Mouse (Mus musculus) hindbrain, embryonic 12.5 days (tissue): ENCODE data around the gene Eps8. TPM values are rescaled to one million over a fixed set of nuclear protein-coding genes. Genes with fewer than 3 reads are reported as not detected.
"Not testable (repeated sequence)": the region's sequence is repeated elsewhere in the genome, so short reads cannot be mapped to it uniquely, and the experiment has no call there.

Experiments used
- ATAC-seq: fragments of 200-750 bp; cut with Nextera tagmentation; 2 replicates; pipeline ENCODE4 v1.8.0; 2017; ENCODE audit warnings: moderate TSS enrichment; ENCODE audit not compliant: low FRiP score
- H3K27ac ChIP-seq: fragments of 300-500 bp; sonication (generic); 2 replicates; pipeline ENCODE4 v1.5.1; 2016; ENCODE audit warnings: mild to moderate bottlenecking
- H3K27me3 ChIP-seq: fragments of 300-500 bp; sonication (generic); 2 replicates; pipeline ENCODE4 v1.6.1; 2016; ENCODE audit warnings: mild to moderate bottlenecking
- H3K36me3 ChIP-seq: fragments of 300-500 bp; sonication (generic); 2 replicates; pipeline ENCODE4 v1.6.1; 2016; ENCODE audit warnings: mild to moderate bottlenecking
- H3K4me1 ChIP-seq: fragments of 300-500 bp; sonication (generic); 2 replicates; pipeline ENCODE4 v1.6.1; 2016
- H3K4me2 ChIP-seq: fragments of 300-500 bp; sonication (generic); replicated peaks from 2 replicates; pipeline ENCODE4 v1.6.1; 2016; ENCODE audit warnings: mild to moderate bottlenecking
- H3K4me3 ChIP-seq: fragments of 300-500 bp; sonication (generic); 2 replicates; pipeline ENCODE4 v1.5.1; 2016; ENCODE audit warnings: mild to moderate bottlenecking
- H3K9ac ChIP-seq: fragments of 300-500 bp; sonication (generic); 2 replicates; pipeline ENCODE4 v1.6.1; 2016; ENCODE audit warnings: mild to moderate bottlenecking, moderate library complexity
- H3K9me3 ChIP-seq: fragments of 300-500 bp; sonication (generic); replicated peaks from 2 replicates; pipeline ENCODE4 v1.6.1; 2016; ENCODE audit warnings: mild to moderate bottlenecking
- WGBS: fragments of 180-500 bp; shearing (Covaris S2); methylation state at CpG from one replicate; pipeline ENCODE4 v1.1.7; 2016; 5-methylcytosine and 5-hydroxymethylcytosine counted together
- polyA plus RNA-seq: library from polyadenylated mRNA; unstranded; fragments of >200 nt; fragmentation: Nextera tagmentation; extraction: Ambion mirVana; gene quantifications from 2 replicates; pipeline ENCODE4 v1.2.1, GENCODE M21; 2016

Eps8 gene
- polyA plus RNA-seq, 1 experiment from 2014 or later: 13.6 TPM

GRCm38 (mm10) chr6:137470901-137471598 is 183.6 kb downstream of the Eps8 start:
- ATAC-seq: peak; percentile 56
- Histone ChIP-seq H3K9me3 (no peaks in the 10 kb centered on the region), H3K27ac (peak overlapping the region; percentile 62; the same call in 1 of the 2 replicates), H3K9ac (no peak overlapping the region), H3K27me3 (no peaks in the 10 kb centered on the region), H3K4me3 (no peak overlapping the region), H3K4me2 (no peak overlapping the region), H3K36me3 (no peaks in the 10 kb centered on the region), H3K4me1 (peaks cover 14% of the 10 kb centered on the region)
- 62% methylated on average over 11 of the region's 11 CpGs for WGBS

- H3K4me3 ChIP-seq: no peak overlapping the region
- H3K27ac ChIP-seq: no peak overlapping the region
- no peak overlapping the region for H3K4me2 ChIP-seq
- peaks cover 14% of the 10 kb centered on the region for H3K4me1 ChIP-seq
- no peaks in the 10 kb centered on the region for H3K36me3 ChIP-seq
- H3K9ac ChIP-seq: no peak overlapping the region
- ATAC-seq: no peak
- no peaks in the 10 kb centered on the region for H3K9me3 ChIP-seq
- 97% methylated on average over 4 of the region's 4 CpGs for WGBS
- no peaks in the 10 kb centered on the region for H3K27me3 ChIP-seq
These were observed 185.1 kb downstream of the Eps8 start for GRCm38 (mm10) chr6:137469541-137469940.

GRCm38 (mm10) chr6:137467696-137468095 is 187.0 kb downstream of the Eps8 start:
- Histone ChIP-seq H3K4me2 (no peak overlapping the region), H3K4me3 (no peak overlapping the region), H3K9ac (no peak overlapping the region), H3K27me3 (no peaks in the 10 kb centered on the region), H3K36me3 (peaks cover 3% of the 10 kb centered on the region; the same call in 1 of the 2 replicates), H3K9me3 (no peaks in the 10 kb centered on the region), H3K27ac (no peak overlapping the region), H3K4me1 (peaks cover 14% of the 10 kb centered on the region)
- ATAC-seq: no peak
- 81% methylated on average over 3 of the region's 3 CpGs for WGBS

- peaks cover 6% of the 10 kb centered on the region; the same call in 1 of the 2 replicates for H3K4me1 ChIP-seq
- 66% methylated on average over 2 of the region's 2 CpGs for WGBS
- ATAC-seq: no peak
- H3K27ac ChIP-seq: no peak overlapping the region
- no peaks in the 10 kb centered on the region for H3K9me3 ChIP-seq
- H3K27me3 ChIP-seq: no peaks in the 10 kb centered on the region
- H3K4me2 ChIP-seq: no peak overlapping the region
- H3K4me3 ChIP-seq: no peak overlapping the region
- H3K9ac ChIP-seq: no peak overlapping the region
- H3K36me3 ChIP-seq: peaks cover 8% of the 10 kb centered on the region
These were observed 188.4 kb downstream of the Eps8 start for GRCm38 (mm10) chr6:137466256-137466655.

GRCm38 (mm10) chr6:137465253-137465652 is 189.4 kb downstream of the Eps8 start:
- no peak overlapping the region for H3K4me3 ChIP-seq
- H3K9me3 ChIP-seq: no peaks in the 10 kb centered on the region
- no peak for ATAC-seq
- WGBS: 53% methylated on average over 2 of the region's 2 CpGs
- no peak overlapping the region for H3K9ac ChIP-seq
- H3K4me1 ChIP-seq: no peaks in the 10 kb centered on the region
- no peaks in the 10 kb centered on the region for H3K27me3 ChIP-seq
- peaks cover 8% of the 10 kb centered on the region for H3K36me3 ChIP-seq
- H3K27ac ChIP-seq: no peak overlapping the region
- H3K4me2 ChIP-seq: no peak overlapping the region

- Histone ChIP-seq H3K9ac (no peak overlapping the region), H3K27me3 (no peaks in the 10 kb centered on the region), H3K4me1 (no peaks in the 10 kb centered on the region), H3K9me3 (no peaks in the 10 kb centered on the region), H3K36me3 (peaks cover 8% of the 10 kb centered on the region), H3K4me2 (no peak overlapping the region), H3K4me3 (no peak overlapping the region), H3K27ac (no peak overlapping the region)
- no peak for ATAC-seq
- 91% methylated on average over 5 of the region's 5 CpGs for WGBS
These were observed 190.9 kb downstream of the Eps8 start for GRCm38 (mm10) chr6:137463771-137464170.

GRCm38 (mm10) chr6:137458136-137458535 is 196.5 kb downstream of the Eps8 start:
- 80% methylated on average over 7 of the region's 7 CpGs for WGBS

GRCm38 (mm10) chr6:137457210-137457609 is 197.5 kb downstream of the Eps8 start:
- Histone ChIP-seq H3K9me3 (no peaks in the 10 kb centered on the region), H3K9ac (no peak overlapping the region), H3K36me3 (peaks cover 4% of the 10 kb centered on the region; the same call in 1 of the 2 replicates), H3K27me3 (no peaks in the 10 kb centered on the region), H3K4me2 (no peak overlapping the region), H3K27ac (no peak overlapping the region), H3K4me1 (no peaks in the 10 kb centered on the region), H3K4me3 (no peak overlapping the region)
- 69% methylated on average over 7 of the region's 7 CpGs for WGBS
- ATAC-seq: no peak

More at GRCm38 (mm10) chr6:137458136-137458535, 196.5 kb downstream of the Eps8 start:
- Histone ChIP-seq H3K4me2 (no peak overlapping the region), H3K27ac (no peak overlapping the region), H3K4me1 (no peaks in the 10 kb centered on the region), H3K9ac (no peak overlapping the region), H3K4me3 (no peak overlapping the region), H3K36me3 (peaks cover 8% of the 10 kb centered on the region), H3K9me3 (no peaks in the 10 kb centered on the region), H3K27me3 (no peaks in the 10 kb centered on the region)
- ATAC-seq: no peak

- no peaks in the 10 kb centered on the region for H3K27me3 ChIP-seq
- no peaks in the 10 kb centered on the region for H3K36me3 ChIP-seq
- H3K9ac ChIP-seq: no peak overlapping the region
- no peaks in the 10 kb centered on the region for H3K4me1 ChIP-seq
- H3K4me3 ChIP-seq: no peak overlapping the region
- H3K4me2 ChIP-seq: no peak overlapping the region
- 79% methylated on average over 7 of the region's 7 CpGs for WGBS
- no peaks in the 10 kb centered on the region for H3K9me3 ChIP-seq
- no peak overlapping the region for H3K27ac ChIP-seq
- peak; percentile 26; the same call in 1 of the 2 replicates for ATAC-seq
These were observed 198.6 kb downstream of the Eps8 start for GRCm38 (mm10) chr6:137456064-137456463.

- no peaks in the 10 kb centered on the region for H3K36me3 ChIP-seq
- H3K9me3 ChIP-seq: no peaks in the 10 kb centered on the region
- H3K4me2 ChIP-seq: no peak overlapping the region
- no peaks in the 10 kb centered on the region for H3K4me1 ChIP-seq
- H3K9ac ChIP-seq: no peak overlapping the region
- ATAC-seq: peak; percentile 66
- 14% methylated on average over 10 of the region's 10 CpGs for WGBS
- no peak overlapping the region for H3K4me3 ChIP-seq
- no peak overlapping the region for H3K27ac ChIP-seq
- H3K27me3 ChIP-seq: no peaks in the 10 kb centered on the region
These were observed 199.1 kb downstream of the Eps8 start for GRCm38 (mm10) chr6:137455537-137456041.

- 89% methylated on average over 6 of the region's 7 CpGs for WGBS
- H3K4me1 ChIP-seq, H3K4me2 ChIP-seq, ATAC-seq, H3K27ac ChIP-seq, H3K27me3 ChIP-seq, H3K4me3 ChIP-seq, H3K9ac ChIP-seq, H3K9me3 ChIP-seq: not testable (repeated sequence)
- peaks cover 23% of the 10 kb centered on the region for H3K36me3 ChIP-seq
These were observed 208.6 kb downstream of the Eps8 start for GRCm38 (mm10) chr6:137446116-137446515.

- Histone ChIP-seq H3K27me3 (no peaks in the 10 kb centered on the region), H3K4me3 (no peak overlapping the region)
- 92% methylated on average over 12 of the region's 12 CpGs for WGBS
These were observed 211.6 kb downstream of the Eps8 start for GRCm38 (mm10) chr6:137443089-137443488.

More at GRCm38 (mm10) chr6:137443089-137443488, 211.6 kb downstream of the Eps8 start:
- ATAC-seq: no peak
- H3K4me1 ChIP-seq: peaks cover 2% of the 10 kb centered on the region
- no peak overlapping the region for H3K4me2 ChIP-seq
- H3K36me3 ChIP-seq: peaks cover 20% of the 10 kb centered on the region
- H3K9ac ChIP-seq: no peak overlapping the region
- no peak overlapping the region for H3K27ac ChIP-seq
- no peaks in the 10 kb centered on the region for H3K9me3 ChIP-seq
